Mouse (Mus musculus) midbrain, postnatal 0 days (tissue): ENCODE results near the gene Hist1h4j. TPM values are rescaled to one million over a fixed set of nuclear protein-coding genes. Genes with fewer than 3 reads are reported as not detected.
"Not testable (repeated sequence)": the region's sequence is repeated elsewhere in the genome, so short reads cannot be mapped to it uniquely, and the experiment has no call there.

Experiments
- ATAC-seq: fragments of 200-750 bp; cut with Nextera tagmentation; 2 replicates; pipeline ENCODE4 v1.8.0; 2017; ENCODE audit warnings: moderate number of reproducible peaks, mild to moderate bottlenecking, moderate TSS enrichment, moderate library complexity; ENCODE audit not compliant: low FRiP score
- DNase-seq: peaks from one replicate; pipeline ENCODE4 v3.0.0-alpha.2; 2015; ENCODE audit warnings: low spot score
- H3K27ac ChIP-seq: fragments of 300-500 bp; sonication (generic); 2 replicates; pipeline ENCODE4 v1.5.1; 2014; ENCODE audit warnings: low read depth, mild to moderate bottlenecking, low read length, mixed read lengths
- H3K27me3 ChIP-seq: fragments of 300-500 bp; sonication (generic); 2 replicates; pipeline ENCODE4 v1.6.1; 2014; ENCODE audit warnings: low read length, control low read depth, mixed read lengths; ENCODE audit not compliant: insufficient read depth
- H3K36me3 ChIP-seq: fragments of 300-500 bp; sonication (generic); 2 replicates; pipeline ENCODE4 v1.6.1; 2014; ENCODE audit warnings: low read length, control low read depth, mixed read lengths; ENCODE audit not compliant: insufficient read depth
- H3K4me1 ChIP-seq: fragments of 300-500 bp; sonication (generic); 2 replicates; pipeline ENCODE4 v1.6.1; 2014; ENCODE audit warnings: mild to moderate bottlenecking, control low read depth, antibody characterized with exemption, low read length, mixed read lengths; ENCODE audit not compliant: insufficient read depth
- H3K4me2 ChIP-seq: fragments of 300-500 bp; sonication (generic); 2 replicates; pipeline ENCODE4 v1.6.1; 2014; ENCODE audit warnings: low read depth, mild to moderate bottlenecking, low read length, mixed read lengths; ENCODE audit not compliant: poor library complexity, severe bottlenecking
- H3K4me3 ChIP-seq: fragments of 300-500 bp; sonication (generic); 2 replicates; pipeline ENCODE4 v1.5.1; 2014; ENCODE audit warnings: low read depth, mild to moderate bottlenecking, low read length, moderate library complexity
- H3K9ac ChIP-seq: fragments of 300-500 bp; sonication (generic); replicated peaks from 2 replicates; pipeline ENCODE4 v1.6.1; 2014; ENCODE audit warnings: mild to moderate bottlenecking, low read length, moderate library complexity, mixed read lengths; ENCODE audit not compliant: poor library complexity, severe bottlenecking
- H3K9me3 ChIP-seq: fragments of 300-500 bp; sonication (generic); 2 replicates; pipeline ENCODE4 v1.6.1; 2016; ENCODE audit warnings: low read length, control low read depth
- CTCF ChIP-seq: IDR thresholded peaks from 2 replicates; pipeline ENCODE4 v1.5.1; 2016; ENCODE audit warnings: antibody characterized with exemption, mild to moderate bottlenecking
- WGBS: fragments of 180-500 bp; shearing (Covaris S2); extraction: QIAGEN DNeasy Blood & Tissue Kit; methylation state at CpG from one replicate; pipeline ENCODE4 v1.1.7; 2014; 5-methylcytosine and 5-hydroxymethylcytosine counted together
- polyA plus RNA-seq: library from polyadenylated mRNA; unstranded; fragments of >200 nt; fragmentation: Nextera tagmentation; extraction: Ambion mirVana; gene quantifications from 2 replicates; pipeline ENCODE4 v1.2.1, GENCODE M21; 2015
- total RNA-seq: library from RNA; depleted of rRNA; stranded (reverse); fragments of >200 nt; gene quantifications from 2 replicates; pipeline ENCODE4 v1.2.3, GENCODE M21; 2014; rRNA removed

The Hist1h4j gene
- total RNA-seq (304 and 479 TPM in 2 replicates), polyA plus RNA-seq (0.32 TPM in 1 of 2 replicates, not detected in the other)

DNA sequence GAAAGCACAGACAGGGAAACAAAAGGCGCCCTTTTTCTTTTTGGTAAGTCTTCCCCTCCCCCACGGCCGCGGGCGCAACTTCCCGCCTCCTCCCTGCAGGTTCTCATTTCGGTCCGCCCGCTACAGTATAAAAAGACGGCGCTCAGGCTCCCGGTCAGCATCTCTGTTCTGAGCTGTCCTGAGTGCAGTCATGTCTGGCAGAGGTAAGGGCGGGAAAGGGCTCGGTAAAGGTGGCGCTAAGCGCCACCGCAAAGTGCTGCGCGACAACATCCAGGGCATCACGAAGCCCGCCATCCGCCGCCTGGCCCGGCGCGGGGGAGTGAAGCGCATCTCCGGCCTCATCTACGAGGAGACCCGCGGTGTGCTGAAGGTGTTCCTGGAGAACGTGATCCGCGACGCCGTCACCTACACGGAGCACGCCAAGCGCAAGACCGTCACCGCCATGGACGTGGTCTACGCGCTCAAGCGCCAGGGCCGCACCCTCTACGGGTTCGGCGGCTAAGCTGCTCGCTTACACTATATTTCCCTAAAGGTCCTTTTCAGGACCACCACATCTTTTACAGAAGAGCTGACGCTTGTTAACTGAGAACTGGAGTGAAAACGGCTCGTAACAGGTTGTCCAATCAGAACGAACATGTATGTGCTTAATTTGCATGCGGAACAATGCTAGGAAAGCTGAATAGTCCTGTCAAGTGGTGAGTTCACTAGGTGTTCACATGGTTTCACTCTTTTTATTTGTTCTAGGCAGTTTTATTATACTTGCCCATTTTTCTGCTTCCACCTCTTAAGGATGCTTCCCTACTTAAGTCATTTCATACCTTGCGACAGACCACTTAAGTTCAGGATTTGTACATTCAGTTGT, at the start of gene Hist1h4j:
Gene Hist1h4j (plus strand): TSS at position 159 of the 862 bp plus-strand sequence.
- peak within 1 kb of the TSS; percentile 81 for H3K27ac ChIP-seq
- H3K27me3 ChIP-seq, H3K9me3 ChIP-seq, H3K36me3 ChIP-seq, H3K4me1 ChIP-seq: not testable (repeated sequence)
- WGBS: under 1% methylated on average over 40 of the region's 56 CpGs
- peak; percentile 88 for DNase-seq
- H3K4me3 ChIP-seq: peak within 1 kb of the TSS; percentile 46
- H3K4me2 ChIP-seq: peak within 1 kb of the TSS; percentile 67
- peak; percentile 88 for ATAC-seq
- peak within 1 kb of the TSS; percentile 57 for H3K9ac ChIP-seq

DNA sequence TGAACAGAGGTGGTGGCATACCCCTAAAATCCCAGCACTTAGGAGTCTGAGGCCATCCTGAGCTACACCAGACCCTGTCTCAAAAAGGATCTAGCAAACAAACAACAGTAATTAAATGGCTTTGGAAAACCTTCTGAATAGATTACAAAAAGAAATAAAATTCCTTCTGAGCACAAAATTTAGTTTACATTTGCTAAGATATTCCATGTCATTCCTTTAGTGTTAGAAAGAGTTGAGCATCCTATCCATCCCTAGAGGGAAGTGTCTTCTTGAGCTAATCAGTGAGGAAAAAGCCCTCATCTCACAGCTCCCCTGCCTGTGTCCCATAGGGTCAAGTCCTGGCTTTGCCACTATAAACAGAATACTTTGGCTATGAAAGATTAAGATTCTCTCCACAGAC, 37.1 kb upstream of the Hist1h4j start, which contains the start of gene Olfr1359:
Gene Olfr1359 (plus strand): TSS at position 301 of the 400 bp plus-strand sequence.
- ATAC-seq (no peak), DNase-seq (no peak)
- Histone ChIP-seq H3K27ac (no peak within 1 kb of the TSS), H3K4me3 (no peak within 1 kb of the TSS), H3K4me1 (no peaks in the 10 kb centered on the region), H3K36me3 (no peaks in the 10 kb centered on the region), H3K9me3 (no peaks in the 10 kb centered on the region), H3K9ac (no peak within 1 kb of the TSS), H3K27me3 (no peaks in the 10 kb centered on the region), H3K4me2 (no peak within 1 kb of the TSS)
- TF ChIP-seq CTCF: no peak

DNA sequence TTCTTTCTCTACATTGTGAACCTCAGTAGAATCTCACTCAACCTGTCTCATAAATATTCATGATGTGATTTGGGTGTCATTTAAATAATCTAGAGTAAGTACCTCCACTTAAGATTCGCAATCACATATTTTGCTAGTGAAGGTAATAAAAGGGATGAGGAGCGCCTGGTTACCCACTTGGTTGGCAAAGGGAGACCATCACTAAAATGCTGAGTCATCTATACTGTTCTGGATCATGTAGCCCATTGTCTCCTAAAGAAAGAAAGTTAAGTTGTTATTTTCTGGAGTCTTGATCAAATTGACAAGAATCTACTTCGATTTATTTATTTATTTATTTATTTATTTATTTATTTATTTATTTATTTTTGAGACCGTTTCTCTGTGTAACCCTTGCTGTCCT, 28.2 kb upstream of the Hist1h4j start:
- WGBS: 71% methylated on average over 4 of the region's 4 CpGs
- no peaks in the 10 kb centered on the region for H3K9me3 ChIP-seq
- TF ChIP-seq CTCF: no peak
- ATAC-seq: no peak
- no peak overlapping the region for H3K4me3 ChIP-seq
- H3K4me1 ChIP-seq: no peaks in the 10 kb centered on the region
- no peak overlapping the region for H3K27ac ChIP-seq
- no peaks in the 10 kb centered on the region for H3K27me3 ChIP-seq
- H3K36me3 ChIP-seq: no peaks in the 10 kb centered on the region
- H3K4me2 ChIP-seq: no peak overlapping the region
- no peak for DNase-seq
- H3K9ac ChIP-seq: no peak overlapping the region

DNA sequence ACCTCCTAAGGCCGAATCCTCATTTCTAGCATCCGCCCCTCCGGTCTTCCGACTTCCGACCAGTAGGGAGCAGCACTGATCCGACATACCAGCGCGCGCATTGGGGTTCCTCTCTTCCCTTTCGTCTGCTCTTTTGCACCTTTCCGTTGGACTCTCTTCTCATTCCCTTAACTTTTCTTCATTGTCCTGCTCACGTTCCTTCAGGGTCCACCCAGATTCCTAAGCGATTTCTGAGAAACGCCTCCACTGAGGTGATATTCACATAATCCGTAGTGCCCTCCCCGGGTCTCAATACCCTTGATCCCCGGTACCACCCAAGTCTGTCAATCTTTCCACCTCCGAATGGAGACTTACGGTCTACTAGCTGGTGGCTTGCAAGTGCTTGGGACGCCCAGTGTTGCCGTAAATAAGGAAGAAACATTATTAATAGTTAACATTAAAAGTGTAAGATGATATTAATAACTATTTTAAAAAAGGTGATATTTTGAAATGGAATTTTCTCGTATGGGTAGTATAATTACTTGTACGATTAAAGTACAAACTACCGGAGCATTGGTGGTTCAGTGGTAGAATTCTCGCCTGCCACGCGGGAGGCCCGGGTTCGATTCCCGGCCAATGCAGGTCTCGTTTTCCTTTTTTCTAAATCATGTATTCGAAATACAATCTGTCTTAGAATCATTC, 24.7 kb upstream of the Hist1h4j start:
- WGBS: under 1% methylated on average over 32 of the region's 32 CpGs
- Histone ChIP-seq H3K4me2 (peak overlapping the region; percentile 61), H3K9ac (peak overlapping the region; percentile 52), H3K4me1 (no peaks in the 10 kb centered on the region; the same call in 1 of the 2 replicates), H3K36me3 (no peaks in the 10 kb centered on the region), H3K27me3 (no peaks in the 10 kb centered on the region), H3K27ac (peak overlapping the region; percentile 78), H3K4me3 (peak overlapping the region; percentile 72), H3K9me3 (no peaks in the 10 kb centered on the region)
- TF ChIP-seq CTCF: peak; percentile 92
- peak; percentile 89 for ATAC-seq
- DNase-seq: peak; percentile 91

DNA sequence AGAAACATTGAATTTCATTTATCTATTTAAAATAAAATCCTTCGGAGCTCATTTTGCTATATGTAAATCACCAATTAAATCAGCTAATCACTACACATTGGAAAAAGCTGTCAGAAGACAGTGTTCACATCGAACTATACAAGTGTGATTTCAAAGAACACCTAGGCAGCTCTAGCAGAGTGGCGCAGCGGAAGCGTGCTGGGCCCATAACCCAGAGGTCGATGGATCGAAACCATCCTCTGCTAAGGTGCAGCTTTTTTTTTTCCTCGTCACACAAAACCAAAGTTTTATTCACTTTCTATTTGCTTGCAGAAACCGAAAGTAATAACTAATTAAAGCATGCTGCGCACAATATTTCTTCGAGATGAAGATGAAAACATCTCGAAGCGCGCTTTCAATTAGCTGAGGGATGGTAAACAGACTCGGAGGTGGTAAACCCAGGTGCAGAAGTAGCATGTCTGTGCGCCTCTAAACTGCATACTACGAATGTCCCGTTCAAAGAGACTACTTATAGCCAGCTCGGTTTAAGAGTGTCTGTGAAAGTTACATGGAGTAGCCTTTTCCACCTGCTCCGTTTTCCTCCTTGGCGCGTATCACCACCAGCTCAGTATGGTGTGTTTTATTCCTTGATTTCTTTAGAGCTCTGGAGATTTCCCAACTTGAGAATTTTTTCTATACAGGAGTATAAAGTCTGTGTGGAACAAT, 23.9 kb upstream of the Hist1h4j start:
- peak overlapping the region; percentile 72 for H3K4me3 ChIP-seq
- peak; percentile 79 for DNase-seq
- H3K36me3 ChIP-seq: no peaks in the 10 kb centered on the region
- no peaks in the 10 kb centered on the region; the same call in 1 of the 2 replicates for H3K4me1 ChIP-seq
- peak overlapping the region; percentile 61 for H3K4me2 ChIP-seq
- WGBS: 2% methylated on average over 22 of the region's 22 CpGs
- peak overlapping the region; percentile 2 for H3K9ac ChIP-seq
- no peak for TF ChIP-seq CTCF
- H3K9me3 ChIP-seq: no peaks in the 10 kb centered on the region
- no peaks in the 10 kb centered on the region for H3K27me3 ChIP-seq
- peak; percentile 88 for ATAC-seq
- no peak overlapping the region for H3K27ac ChIP-seq
